Mouse (Mus musculus): ENCODE data around the gene Casp9.
"Not testable (repeated sequence)": the region's sequence is repeated elsewhere in the genome, so short reads cannot be mapped to it uniquely, and the experiment has no call there.

The Casp9 gene

DNA sequence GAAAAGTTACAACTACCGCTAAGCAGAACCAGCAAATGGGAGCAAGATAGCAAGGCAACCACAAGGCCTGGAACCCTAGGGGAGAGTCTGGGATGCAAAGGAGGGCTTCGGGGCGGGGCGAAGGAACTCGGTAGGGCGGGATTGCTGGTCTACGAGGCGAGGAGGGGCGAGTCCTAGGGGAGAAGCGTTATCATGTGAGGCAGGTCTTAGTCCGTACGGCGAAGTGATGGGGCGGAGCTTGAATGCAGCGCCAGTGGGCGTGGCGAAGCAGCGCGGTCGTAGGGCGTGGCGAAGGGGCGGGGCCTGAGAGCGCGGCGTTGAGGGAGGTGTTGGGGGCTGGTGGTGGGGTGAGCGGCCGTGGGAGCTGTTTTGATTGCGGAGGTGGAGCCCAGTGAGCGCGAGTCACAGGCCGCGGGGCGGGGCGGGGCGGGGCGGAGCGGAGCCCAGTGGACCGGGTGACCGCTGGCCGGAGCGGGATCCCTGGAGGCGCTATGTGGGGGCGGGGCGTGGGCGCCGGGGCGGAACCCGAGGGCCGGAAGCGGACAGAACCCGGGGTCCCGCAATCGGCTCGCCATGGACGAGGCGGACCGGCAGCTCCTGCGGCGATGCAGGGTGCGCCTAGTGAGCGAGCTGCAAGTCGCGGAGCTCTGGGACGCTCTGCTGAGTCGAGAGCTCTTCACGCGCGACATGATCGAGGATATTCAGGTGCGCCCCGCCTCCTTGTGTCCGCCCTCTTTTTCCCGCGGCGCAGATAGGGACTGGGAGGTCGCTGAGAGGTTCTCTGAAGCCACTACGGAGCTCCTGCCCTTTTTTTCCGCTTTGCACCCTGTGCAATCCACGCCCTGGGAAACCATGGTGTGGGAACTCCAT lies at the start of gene Casp9:
Gene Casp9 (plus strand): TSS at position 331 of the 870 bp plus-strand sequence.
- DNase-seq: peak; percentile 95 to 98

DNA sequence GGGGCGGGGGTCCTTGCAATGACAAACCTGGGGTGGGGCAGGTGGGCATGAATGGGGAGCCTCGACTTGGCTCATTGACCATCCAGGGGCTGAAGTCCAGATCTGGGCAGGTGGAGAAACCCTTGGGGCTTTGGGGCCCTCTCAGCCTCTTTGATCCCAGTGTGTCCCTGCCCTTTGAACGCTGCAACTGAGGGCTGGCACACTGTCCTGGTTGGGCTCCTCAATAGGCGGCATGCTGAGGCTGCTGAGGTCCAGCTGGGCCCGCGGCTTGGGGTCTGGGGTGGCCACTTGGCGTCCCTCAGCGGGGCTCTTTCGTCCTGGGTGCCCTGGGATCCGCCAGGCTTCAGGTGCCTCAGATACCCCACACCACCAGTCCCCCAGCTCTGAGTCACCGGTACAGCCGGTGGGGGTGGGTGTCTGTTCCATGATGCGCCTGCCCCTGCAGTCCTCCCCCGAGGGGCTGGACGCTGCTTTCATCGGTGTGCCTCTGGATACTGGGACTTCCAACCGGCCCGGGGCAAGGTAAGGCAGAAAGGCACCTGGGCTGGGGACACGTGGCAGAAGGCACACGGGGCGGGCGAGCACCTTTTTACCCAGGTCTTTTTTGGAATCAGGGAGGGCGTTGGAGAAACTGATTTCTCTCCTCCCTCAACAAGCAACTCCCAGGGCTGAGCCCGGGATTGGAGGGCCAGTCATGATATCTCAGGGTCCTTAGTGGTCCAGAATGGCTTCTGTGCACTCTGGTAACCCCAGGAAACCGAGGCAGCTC lies 46.6 kb upstream of the Casp9 start, which contains the start of gene Agmat:
Gene Agmat (plus strand): TSS at position 95 of the 769 bp plus-strand sequence.
- no peak for DNase-seq

DNA sequence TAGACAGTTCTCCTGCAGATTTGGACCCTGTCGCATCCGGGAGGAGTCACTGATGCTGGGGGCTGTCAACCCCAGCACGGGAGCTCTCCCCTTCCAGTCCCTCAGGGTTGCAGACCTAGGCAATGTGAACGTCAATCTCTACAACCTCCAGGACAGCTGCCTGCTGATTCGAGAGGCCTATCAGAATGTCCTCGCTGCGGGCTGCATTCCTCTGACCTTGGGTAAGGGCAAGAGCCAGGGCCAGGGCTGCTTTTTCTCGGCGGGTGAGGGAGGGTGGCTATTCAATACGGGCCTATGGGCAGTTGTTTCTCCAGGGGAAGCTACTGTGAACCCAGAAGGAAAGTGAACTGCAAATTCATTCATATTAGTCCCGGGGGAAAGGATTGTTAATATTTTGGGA lies 43.9 kb upstream of the Casp9 start:
- no peak for DNase-seq

DNA sequence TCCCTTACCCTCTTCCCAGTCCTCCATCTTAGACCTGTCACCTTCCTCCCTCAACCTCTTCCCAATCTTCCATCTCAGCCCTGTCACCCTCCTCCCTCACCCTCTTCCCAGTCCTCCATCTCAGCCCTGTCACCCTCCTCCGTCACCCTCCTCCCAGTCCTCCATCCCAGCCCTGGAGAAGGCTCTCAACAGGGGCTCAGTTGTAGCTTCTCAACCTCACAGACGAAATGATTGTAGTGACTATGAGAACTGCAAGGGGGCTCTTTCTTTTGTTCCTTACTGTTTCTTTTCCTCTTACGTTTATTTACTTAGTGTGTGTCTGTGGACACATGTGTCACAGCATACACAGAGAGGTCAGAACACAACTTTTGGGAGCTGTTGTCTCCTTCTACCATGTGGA lies 42.6 kb upstream of the Casp9 start:
- DNase-seq: no peak

DNA sequence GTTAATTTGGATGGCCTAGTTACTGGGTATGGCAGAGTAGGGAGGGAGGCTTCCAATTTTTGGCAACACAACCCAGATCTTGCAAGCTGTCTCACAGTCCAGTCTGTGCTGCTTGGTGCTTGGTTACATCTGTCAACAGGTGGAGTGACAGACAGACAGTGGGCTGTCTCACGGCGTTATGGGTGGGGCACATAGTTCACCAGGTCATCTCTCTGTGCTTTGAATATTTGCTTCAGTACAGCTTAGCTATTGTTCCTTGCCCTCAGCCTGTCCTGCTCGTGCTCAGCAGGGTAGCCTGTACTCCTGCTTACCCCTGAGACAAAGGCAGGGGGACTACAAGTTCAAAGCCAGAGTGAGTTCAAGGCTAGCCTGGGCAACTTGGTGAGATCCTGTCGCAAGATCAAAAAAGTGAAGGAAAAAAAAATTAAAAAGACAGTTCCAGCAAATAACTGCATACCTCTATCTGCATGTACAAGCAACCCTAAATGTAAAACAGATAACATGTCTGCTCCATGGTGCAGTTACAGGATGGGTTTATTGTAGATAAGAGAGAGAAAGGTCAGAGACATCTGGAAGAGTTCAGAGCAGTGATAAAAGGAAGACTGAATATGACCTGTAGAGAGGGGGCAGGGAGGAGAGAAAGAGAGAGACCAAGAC lies 41.9 kb upstream of the Casp9 start:
- DNase-seq: no peak

DNA sequence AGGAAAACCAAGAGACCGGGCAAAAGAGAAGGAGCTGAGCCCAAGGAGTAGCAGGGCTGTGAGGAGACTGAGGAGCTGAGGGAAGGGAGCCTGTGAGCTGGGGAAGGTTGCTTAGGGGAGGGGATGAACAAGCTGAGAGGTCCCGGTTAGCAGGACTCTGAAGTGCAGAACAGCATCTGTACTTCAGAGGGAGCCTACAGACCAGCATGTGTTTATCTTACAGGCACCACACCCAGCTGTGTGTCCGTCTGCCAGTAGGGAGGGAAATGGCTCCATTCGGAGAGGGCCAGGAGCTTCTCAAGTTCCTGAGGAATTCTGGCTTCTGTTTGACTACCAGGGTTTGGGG lies 41.4 kb upstream of the Casp9 start:
- DNase-seq: no peak

DNA sequence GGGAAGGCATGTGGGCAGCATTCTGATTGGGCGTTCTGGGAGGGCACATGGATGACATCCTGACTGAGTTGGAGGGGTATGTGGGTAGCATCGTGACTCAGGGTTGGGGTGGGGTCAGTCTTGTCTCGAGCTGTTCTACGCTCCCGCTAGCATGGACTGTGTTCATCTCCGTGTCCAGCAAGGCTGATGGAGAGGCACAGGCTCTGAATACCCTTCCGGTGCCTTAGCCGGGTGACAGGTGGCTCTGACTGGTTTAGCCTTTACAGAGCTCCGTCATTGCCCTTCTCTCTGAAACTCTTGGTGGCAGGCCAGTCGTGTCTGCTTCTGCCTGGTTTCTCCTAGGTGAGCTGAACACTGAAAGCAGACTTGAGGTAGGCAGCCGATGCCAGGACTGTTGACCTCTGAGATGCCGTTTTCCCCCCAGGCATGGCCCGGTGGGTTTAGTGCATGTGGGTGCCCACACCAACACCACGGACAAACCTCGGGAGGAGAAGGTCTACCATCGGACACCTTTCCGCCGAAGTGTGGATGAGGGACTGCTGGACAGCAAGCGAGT lies 38.0 kb upstream of the Casp9 start:
- no peak for DNase-seq

DNA sequence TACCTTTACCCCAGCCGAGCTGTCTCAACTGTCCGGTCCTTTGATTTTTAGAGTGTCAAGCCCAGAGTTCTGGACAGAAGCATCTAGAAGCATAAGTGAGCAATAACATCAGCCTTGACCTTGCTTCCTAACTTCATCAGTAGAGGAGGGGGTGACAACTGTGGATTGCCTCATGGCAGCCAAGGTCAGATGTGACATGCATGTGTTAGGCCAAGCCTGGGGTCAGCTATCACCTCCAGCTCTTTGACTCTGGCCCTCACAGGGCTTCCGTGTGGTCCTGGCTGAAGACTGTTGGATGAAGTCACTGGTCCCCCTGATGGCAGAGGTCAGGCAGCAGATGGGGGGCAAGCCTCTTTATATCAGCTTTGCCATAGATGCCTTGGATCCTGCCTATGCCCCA lies 36.3 kb upstream of the Casp9 start:
- no peak for DNase-seq

DNA sequence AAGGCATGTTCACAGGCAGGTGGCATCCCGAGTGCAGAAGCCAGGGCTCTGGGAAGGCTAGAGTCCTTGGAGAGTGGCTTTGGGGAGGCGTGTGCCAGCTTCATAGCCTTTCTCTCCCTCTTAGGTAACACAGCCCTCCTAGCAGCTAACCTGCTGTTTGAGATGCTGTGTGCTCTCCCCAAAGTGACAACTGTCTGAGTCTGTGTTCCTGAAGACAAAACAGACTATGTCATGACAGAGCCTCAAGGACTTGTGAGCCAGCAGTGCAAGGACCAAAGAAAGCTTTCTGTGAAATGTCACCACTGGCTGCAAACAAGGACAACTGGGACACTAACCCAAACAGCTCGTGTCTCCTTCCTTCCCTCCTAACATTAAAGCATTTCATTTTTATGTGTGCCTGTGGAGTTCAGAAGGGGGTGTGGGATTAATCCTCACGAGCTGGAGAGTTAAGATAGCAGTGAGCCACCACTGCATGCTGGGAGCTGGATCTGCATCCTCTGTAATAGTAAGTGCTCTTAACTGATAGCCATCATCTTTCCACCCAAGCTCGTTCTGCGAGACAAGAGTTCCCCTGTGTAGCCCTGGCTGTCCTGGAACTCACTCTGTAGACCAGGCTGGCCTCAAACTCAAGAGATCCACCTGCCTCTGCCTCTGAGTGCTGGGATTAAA lies 34.4 kb upstream of the Casp9 start:
- DNase-seq: no peak

DNA sequence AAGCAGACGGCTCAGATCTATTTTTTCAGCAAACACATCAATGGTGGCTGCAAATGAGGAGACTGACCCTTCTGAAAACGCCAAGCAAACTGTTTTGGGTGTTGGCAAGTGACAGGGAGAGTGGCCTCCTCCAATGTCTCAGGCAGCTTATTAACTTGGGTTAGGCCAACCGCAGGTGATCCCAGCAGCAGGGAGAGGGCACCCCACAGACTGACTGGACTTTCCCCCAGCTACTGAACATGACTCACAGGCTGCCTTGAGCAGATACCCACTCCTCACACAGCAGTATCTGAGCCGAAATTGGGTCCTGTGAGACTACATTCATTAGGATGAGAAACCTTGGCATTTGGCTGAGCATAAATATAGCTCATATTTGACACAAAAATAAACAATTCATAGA lies 32.5 kb upstream of the Casp9 start:
- DNase-seq: no peak

DNA sequence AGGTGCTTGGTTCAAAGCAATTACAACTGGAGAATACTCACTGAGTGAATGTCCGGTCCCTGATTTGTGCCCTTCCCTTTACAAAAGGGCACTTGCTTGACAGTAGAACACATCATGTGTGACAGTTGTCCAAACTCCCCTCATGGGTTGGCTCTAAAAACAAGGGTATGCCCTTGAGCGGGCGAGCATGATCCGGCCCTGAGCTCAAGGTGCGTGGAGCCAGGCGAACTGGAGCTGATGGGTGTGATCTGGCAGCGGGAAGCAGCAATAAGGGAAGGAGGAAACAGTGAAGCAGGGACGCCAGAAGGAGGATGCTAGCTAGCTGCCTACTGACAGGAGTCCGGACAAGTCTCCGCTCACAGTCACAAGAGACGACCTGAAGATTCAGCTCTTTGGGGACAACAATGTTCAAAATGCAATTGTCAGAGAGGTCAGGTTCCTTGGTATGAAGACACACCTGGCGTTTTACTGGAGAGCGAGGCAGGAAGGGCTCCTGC lies 31.3 kb upstream of the Casp9 start:
- no peak for DNase-seq

DNA sequence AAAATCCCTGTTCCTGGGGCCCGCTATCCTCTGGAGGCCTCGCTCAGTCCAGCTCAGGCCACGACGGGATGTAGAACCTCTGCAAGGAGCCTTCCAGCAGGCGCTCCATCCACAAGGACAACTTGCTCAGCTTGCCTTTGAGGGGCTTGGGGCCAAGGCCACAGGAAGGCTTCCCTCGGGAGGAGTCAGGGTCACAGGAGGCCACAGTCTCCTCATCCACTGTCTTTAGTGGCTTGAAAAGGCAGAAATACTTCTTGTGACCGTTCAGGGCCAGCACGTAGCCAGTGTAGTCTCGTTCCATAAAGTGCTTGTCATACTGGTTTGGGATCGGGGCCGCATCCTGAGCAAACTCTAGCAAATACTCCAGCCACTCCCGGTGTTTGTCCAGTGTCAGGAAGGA lies 29.9 kb upstream of the Casp9 start:
- DNase-seq: no peak

DNA sequence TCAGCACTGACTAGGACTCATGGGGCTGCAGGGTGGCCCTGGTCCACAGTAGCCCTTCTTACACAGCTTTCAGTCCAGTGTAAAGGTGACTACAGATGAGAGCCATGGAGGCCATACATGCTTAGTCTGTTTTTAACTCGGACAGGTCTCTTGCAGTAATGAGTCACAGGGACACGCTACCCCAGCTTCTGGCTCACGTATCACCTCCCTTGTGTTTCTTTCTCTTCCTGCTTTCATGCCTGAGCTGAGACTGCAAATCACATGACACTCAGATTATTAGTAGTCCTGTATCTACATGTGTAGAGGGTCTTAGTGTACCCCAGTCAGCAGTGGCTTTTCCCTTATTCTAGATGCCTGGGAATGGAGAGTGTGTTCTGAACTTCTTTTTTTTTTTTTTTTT lies 28.4 kb upstream of the Casp9 start:
- no peak for DNase-seq

DNA sequence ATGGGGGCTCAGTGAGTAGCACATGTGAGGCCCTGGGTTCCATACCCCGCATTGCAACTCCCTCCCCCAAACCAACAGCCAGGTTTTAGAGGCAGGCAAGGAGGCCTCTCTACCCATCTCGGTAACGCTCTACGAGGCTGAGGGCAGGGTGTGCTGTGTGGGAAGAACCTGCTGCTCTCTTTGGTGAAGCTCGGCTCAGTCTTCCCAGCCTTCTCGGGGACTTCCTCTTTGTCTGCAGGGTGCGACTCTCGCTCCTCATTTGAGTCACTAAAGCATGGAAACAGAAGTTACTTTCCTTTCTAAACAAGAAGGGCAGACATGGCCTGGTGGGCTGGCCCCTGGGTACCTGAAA lies 27.1 kb upstream of the Casp9 start:
- DNase-seq: peak in 1 of 2 experiments; percentile 14

DNA sequence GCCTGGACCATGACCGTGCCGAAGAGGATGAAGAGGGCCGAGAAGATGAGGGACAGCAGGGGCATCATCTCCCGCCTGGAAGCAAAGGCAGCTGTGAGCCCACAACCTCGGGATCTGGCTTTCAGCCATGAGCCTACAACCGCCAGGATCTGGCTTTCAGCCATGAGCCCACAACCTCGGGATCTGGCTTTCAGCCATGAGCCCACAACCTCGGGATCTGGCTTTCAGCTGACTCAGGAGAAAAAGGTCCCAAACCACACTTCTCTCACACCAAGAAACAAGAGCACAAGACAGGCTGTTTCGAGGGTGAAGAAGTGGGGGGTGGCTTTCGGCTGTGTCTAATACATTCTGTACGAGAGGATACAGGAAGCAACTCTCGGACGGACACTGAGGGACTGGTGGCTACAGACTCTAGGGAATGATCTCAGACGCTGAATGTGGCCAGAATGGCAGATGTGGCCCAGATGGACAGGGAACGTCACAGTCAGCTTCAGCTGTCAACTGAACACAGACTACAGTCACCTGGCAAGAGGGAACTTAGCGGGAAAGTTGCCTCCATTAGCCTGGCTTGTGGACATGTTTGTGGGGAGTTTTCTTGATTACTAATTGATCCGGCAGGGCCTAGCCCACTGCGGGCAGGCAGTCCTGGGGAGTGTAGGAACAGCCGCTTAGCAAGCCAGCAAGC lies 26.6 kb upstream of the Casp9 start:
- peak in 1 of 2 experiments; percentile 27 for DNase-seq

DNA sequence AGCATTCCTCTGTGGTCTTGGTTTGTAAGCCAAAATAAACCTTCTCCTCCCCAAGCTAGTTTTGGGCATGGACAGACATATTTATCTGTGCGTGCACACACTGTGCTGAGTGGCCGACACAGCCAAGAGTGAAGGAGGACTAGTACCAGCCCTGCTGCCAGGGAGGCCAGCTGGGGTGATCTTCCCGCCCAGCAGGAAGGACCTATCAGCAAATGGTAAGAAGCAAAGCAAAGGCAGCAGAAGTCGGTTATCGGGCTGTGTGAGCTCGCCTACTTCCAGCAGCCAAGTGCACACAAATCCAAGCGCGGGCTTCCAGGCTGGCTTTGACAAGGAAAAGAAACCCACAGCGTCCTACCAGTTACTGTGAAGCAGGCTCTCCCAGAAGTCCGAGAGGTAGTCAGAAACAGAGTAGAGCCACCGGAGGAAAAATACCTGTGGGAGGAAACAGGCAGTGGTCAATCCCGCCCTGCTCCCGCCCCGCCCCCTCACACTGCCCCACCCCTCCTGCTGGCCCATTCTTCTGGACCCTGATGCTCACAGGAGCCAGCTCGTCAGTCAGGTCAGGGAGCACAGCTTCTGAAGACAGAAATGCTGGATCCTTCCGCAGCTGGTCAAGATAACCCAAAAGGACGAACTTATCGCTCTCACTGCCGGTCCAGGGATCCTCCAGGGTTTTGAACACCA lies 25.9 kb upstream of the Casp9 start:
- DNase-seq: peak; percentile 74 to 82

DNA sequence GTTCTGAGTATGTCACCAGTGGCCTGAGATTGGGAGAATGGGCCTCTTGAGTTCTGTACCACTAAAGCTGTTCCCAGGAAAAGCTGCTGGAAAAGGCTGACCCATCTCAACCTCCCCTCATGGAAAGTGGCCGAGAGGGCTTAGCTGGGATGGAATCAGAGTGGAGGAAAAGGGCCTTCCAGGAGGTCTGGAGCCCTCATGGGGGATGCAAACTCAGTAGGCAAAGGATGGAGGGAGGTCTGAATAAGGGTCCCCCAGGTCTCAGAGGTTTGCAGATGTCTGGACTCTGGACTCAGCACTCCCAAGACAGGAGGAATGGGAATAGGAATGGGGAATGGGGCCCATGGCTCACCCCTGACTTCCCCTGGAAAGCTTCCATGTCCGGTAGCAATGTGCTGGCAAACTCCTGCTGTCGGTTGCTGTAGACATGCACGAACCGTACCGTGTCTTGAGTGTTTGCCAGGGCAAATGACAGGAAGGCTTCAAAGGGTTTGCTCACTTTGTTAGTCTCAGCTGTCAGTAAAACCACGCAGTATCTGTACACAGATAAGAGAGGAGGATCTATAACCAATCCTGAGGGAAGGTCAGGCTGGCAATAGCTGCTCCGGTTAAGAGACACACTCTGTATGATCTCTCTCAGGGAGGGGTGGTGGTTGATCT lies 23.8 kb upstream of the Casp9 start:
- DNase-seq: no peak

DNA sequence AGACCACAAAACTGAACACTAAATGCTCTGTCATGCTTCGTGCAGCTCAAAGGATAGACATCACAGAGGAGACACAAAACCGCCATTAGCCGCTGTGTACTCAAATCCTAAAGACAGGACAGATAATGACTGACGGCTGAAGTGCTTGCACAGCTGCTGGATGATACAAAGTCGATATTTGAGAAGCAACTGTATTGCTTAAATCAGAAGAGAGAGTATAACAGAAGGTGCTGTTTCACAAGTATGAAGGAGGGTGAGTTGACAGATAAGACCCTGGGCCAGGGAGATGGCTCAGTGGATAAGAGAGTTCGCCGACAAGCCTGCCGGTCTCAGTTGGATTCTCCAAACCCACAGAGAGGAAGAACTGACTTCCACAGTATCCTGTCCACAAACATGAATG lies 21.6 kb upstream of the Casp9 start:
- no peak for DNase-seq

DNA sequence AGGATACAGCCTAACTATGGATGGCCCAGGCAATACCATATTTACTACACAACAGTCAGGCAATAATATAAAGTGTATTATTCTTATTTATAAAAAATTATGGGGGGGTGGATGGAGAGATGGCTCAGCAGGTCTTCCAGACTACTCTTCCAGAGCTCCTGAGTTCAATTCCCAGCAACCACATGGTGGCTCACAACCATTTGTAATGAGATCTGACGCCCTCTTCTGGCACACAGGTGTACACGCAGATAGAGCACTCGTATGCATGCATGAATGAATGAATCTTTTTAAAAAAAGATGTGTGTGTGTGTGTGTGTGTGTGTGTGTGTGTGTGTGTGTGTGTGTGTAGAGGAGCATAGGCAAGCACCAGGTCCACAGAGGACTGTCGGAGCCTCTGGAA lies 20.4 kb upstream of the Casp9 start:
- not testable (repeated sequence) for DNase-seq

DNA sequence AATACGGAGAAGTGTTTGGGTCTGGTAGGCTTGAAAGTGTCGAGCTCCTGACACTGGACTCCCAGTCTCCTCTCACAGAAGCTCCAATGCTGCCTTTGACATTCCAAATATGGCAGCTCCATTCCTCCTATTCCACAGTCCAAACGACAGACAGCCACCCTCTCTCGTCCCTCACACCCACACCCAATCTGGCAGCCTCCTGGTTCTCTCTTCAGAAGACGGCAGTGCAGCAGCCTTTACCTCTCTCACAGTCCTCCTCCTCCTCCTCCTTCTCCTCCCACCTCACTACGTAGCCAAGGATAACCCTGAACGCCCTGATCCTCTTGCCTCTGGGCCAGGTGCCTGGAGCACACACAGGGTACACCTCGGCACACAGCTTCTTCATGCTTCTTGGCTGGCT lies 13.6 kb upstream of the Casp9 start:
- DNase-seq: no peak
